12 mouse cellular contexts compared by ENCODE assay signal in genomic region chr16:57181180-57181579, GRCm38 (mm10). TPM values are rescaled to one million over a fixed set of nuclear protein-coding genes. Genes with fewer than 3 reads are reported as not detected.
DNase-seq lines count a peak whose midpoint lies in the region; ATAC-seq and TF ChIP-seq lines count a peak whose summit lies in the region.
"Had no signal": no experiment of that assay in that cellular context is flagged by ENCODE, and none has a peak within 500 bp of the region (broad histone marks: within the 10 kb centered on the region; RNA-seq: fewer than 3 reads in every experiment).

No protein-coding gene starts in this region.

- H3K9me3 ChIP-seq in heart, embryonic 12.5 days (replicated peaks) = no peaks in the 10 kb centered on the region
- H3K9me3 ChIP-seq in stomach, embryonic 16.5 days (replicated peaks; ENCODE audit: control insufficient read depth, low read length) = no peaks in the 10 kb centered on the region
- H3K9me3 ChIP-seq in stomach, postnatal 0 days (ENCODE audit: control insufficient read depth, low read length) = no peaks in the 10 kb centered on the region
- H3K9me3 ChIP-seq: limb, embryonic 13.5 days; midbrain, embryonic 13.5 days had no signal

- no peaks in the 10 kb centered on the region for H3K27me3 ChIP-seq in heart, embryonic 12.5 days (replicated peaks)
- no peaks in the 10 kb centered on the region for H3K27me3 ChIP-seq in stomach, embryonic 16.5 days (ENCODE audit: control insufficient read depth, insufficient read depth, low read length)
- H3K27me3 ChIP-seq in stomach, postnatal 0 days (ENCODE audit: control insufficient read depth, insufficient read depth, low read length) = no peaks in the 10 kb centered on the region
- no peaks in the 10 kb centered on the region for H3K27me3 ChIP-seq in cerebellum, adult 2 months (ENCODE audit: control insufficient read depth, insufficient read depth, low read length)
- H3K27me3 ChIP-seq: limb, embryonic 13.5 days; midbrain, embryonic 13.5 days had no signal

- 79% methylated on average over 11 of the region's 11 CpGs for WGBS in heart, embryonic 12.5 days
- 79% methylated on average over 11 of the region's 11 CpGs for WGBS in stomach, embryonic 16.5 days
- WGBS in stomach, postnatal 0 days = 71% methylated on average over 11 of the region's 11 CpGs
- 79% methylated on average over 11 of the region's 11 CpGs for WGBS in cerebellum, adult 2 months

- H3K27ac ChIP-seq in heart, embryonic 12.5 days (ENCODE audit: poor library complexity, severe bottlenecking) = no peak overlapping the region
- H3K27ac ChIP-seq in stomach, embryonic 16.5 days (ENCODE audit: low read length) = no peak overlapping the region
- H3K27ac ChIP-seq in stomach, postnatal 0 days (replicated peaks) = no peak overlapping the region
- H3K27ac ChIP-seq in cerebellum, adult 2 months (ENCODE audit: insufficient read depth, low read length) = no peak overlapping the region
- H3K27ac ChIP-seq: limb, embryonic 13.5 days; midbrain, embryonic 13.5 days had no signal

- no peak overlapping the region for H3K4me3 ChIP-seq in heart, embryonic 12.5 days
- H3K4me3 ChIP-seq in stomach, embryonic 16.5 days (replicated peaks; ENCODE audit: low read length) = no peak overlapping the region
- no peak overlapping the region for H3K4me3 ChIP-seq in stomach, postnatal 0 days (ENCODE audit: low read depth, low read length)
- H3K4me3 ChIP-seq in cerebellum, adult 2 months (replicated peaks; ENCODE audit: insufficient read depth, low read depth, low read length) = no peak overlapping the region
- H3K4me3 ChIP-seq: limb, embryonic 13.5 days; midbrain, embryonic 13.5 days had no signal

- H3K36me3 ChIP-seq in heart, embryonic 12.5 days = peaks cover 62% of the 10 kb centered on the region
- H3K36me3 ChIP-seq in stomach, embryonic 16.5 days (ENCODE audit: control insufficient read depth, insufficient read depth, low read length) = peaks cover 13% of the 10 kb centered on the region
- H3K36me3 ChIP-seq in stomach, postnatal 0 days (ENCODE audit: control insufficient read depth, insufficient read depth, low read length) = peaks cover 12% of the 10 kb centered on the region; the same call in 1 of the 2 replicates

- no peaks in the 10 kb centered on the region for H3K4me1 ChIP-seq in heart, embryonic 12.5 days (replicated peaks)
- H3K4me1 ChIP-seq in stomach, embryonic 16.5 days (ENCODE audit: control insufficient read depth, insufficient read depth, low read length) = no peaks in the 10 kb centered on the region
- H3K4me1 ChIP-seq in stomach, postnatal 0 days (replicated peaks; ENCODE audit: control insufficient read depth, insufficient read depth) = no peaks in the 10 kb centered on the region
- H3K4me1 ChIP-seq in cerebellum, adult 2 months (ENCODE audit: control insufficient read depth, insufficient read depth, low read length) = no peaks in the 10 kb centered on the region
- H3K4me1 ChIP-seq: limb, embryonic 13.5 days; midbrain, embryonic 13.5 days had no signal

- DNase-seq in heart, adult 18-20 months = peak; percentile 44 to 78
- no peak for DNase-seq in stomach, postnatal 0 days (ENCODE audit: low spot score)
- DNase-seq in layer of hippocampus, adult 9-11 months = peak; percentile 86
- no peak for DNase-seq in thymus, postnatal 25 days
- DNase-seq in cerebellum, adult 2 months = no peak
- DNase-seq in embryo, embryonic 10 days (ENCODE audit: low spot score) = no peak
- DNase-seq: kidney, postnatal 14 days had no signal

- no peak for ATAC-seq in heart, embryonic 12.5 days (ENCODE audit: insufficient number of reproducible peaks, low FRiP score)
- ATAC-seq in stomach, embryonic 16.5 days (ENCODE audit: insufficient read depth, low FRiP score) = peak; percentile 47; the same call in 1 of the 2 replicates
- no peak for ATAC-seq in stomach, postnatal 0 days (ENCODE audit: low FRiP score, low TSS enrichment)
- ATAC-seq: forebrain, embryonic 14.5 days; midbrain, embryonic 13.5 days had no signal

- no peak overlapping the region for H3K9ac ChIP-seq in heart, embryonic 12.5 days
- no peak overlapping the region for H3K9ac ChIP-seq in stomach, embryonic 16.5 days (ENCODE audit: low read length)
- H3K9ac ChIP-seq in stomach, postnatal 0 days (ENCODE audit: low read length) = no peak overlapping the region
- H3K9ac ChIP-seq: limb, embryonic 13.5 days; midbrain, embryonic 13.5 days had no signal

- H3K4me2 ChIP-seq in heart, embryonic 12.5 days = no peak overlapping the region
- H3K4me2 ChIP-seq in stomach, embryonic 16.5 days (ENCODE audit: low read depth, low read length) = no peak overlapping the region
- no peak overlapping the region for H3K4me2 ChIP-seq in stomach, postnatal 0 days (replicated peaks; ENCODE audit: low read depth)
- H3K4me2 ChIP-seq: limb, embryonic 13.5 days; midbrain, embryonic 13.5 days had no signal

- no peak for TF ChIP-seq EP300 in stomach, postnatal 0 days (optimal IDR thresholded peaks at IDR 0.05)

- TF ChIP-seq POLR2A in cerebellum, adult 2 months (IDR thresholded peaks at IDR 0.05; ENCODE audit: borderline replicate concordance, insufficient read depth, low read length) = no peak

- TF ChIP-seq CTCF in stomach, postnatal 0 days (IDR thresholded peaks at IDR 0.05; ENCODE audit: low read depth) = no peak
- no peak for TF ChIP-seq CTCF in cerebellum, adult 2 months (IDR thresholded peaks at IDR 0.05; ENCODE audit: borderline replicate concordance, insufficient read depth, low read depth, low read length)

RNA-seq across cellular contexts. Expression of gene Nit2, which starts 14.0 kb away (rescaled TPM):
- total RNA-seq in heart, adult 18-20 months (2021) = 10 to 100 TPM; 29.3 to 32.5 TPM
- 39.7 and 40.8 TPM in 2 replicates for polyA plus RNA-seq in heart, embryonic 12.5 days (2016; fragmentation: Nextera tagmentation; extraction: Ambion mirVana)
- 71.8 and 72.8 TPM in 2 replicates for polyA plus RNA-seq in stomach, embryonic 16.5 days (2015; fragmentation: Nextera tagmentation; extraction: Ambion mirVana)
- 40.2 and 41.3 TPM in 2 replicates for polyA plus RNA-seq in stomach, postnatal 0 days (2015; fragmentation: Nextera tagmentation; extraction: Ambion mirVana)
- 14.4 and 16.5 TPM in 2 replicates for polyA plus RNA-seq in cerebellum, adult 2 months (2012; rRNA removed)

RNA-seq across cellular contexts. Expression of gene Tbc1d23, which starts 50.1 kb away (rescaled TPM):
- total RNA-seq in heart, adult 18-20 months (2021) = 10 to 100 TPM; 23.7 to 26.7 TPM
- polyA plus RNA-seq in heart, embryonic 12.5 days (2016; fragmentation: Nextera tagmentation; extraction: Ambion mirVana) = 20.6 and 25.3 TPM in 2 replicates
- polyA plus RNA-seq in stomach, embryonic 16.5 days (2015; fragmentation: Nextera tagmentation; extraction: Ambion mirVana) = 27.8 and 27.9 TPM in 2 replicates
- 16.9 and 17.1 TPM in 2 replicates for polyA plus RNA-seq in stomach, postnatal 0 days (2015; fragmentation: Nextera tagmentation; extraction: Ambion mirVana)
- 39.4 and 42.8 TPM in 2 replicates for polyA plus RNA-seq in cerebellum, adult 2 months (2012; rRNA removed)

RNA-seq across cellular contexts. Expression of gene Tomm70a, which starts 59.7 kb away (rescaled TPM):
- total RNA-seq in heart, adult 18-20 months (2021) = 10 to 100 TPM; 41.7 to 45.8 TPM
- 57.2 and 58.3 TPM in 2 replicates for polyA plus RNA-seq in heart, embryonic 12.5 days (2016; fragmentation: Nextera tagmentation; extraction: Ambion mirVana)
- 29.3 and 31.5 TPM in 2 replicates for polyA plus RNA-seq in stomach, embryonic 16.5 days (2015; fragmentation: Nextera tagmentation; extraction: Ambion mirVana)
- polyA plus RNA-seq in stomach, postnatal 0 days (2015; fragmentation: Nextera tagmentation; extraction: Ambion mirVana) = 26.5 and 27.2 TPM in 2 replicates
- 50.5 and 51.6 TPM in 2 replicates for polyA plus RNA-seq in cerebellum, adult 2 months (2012; rRNA removed)

Comparison
In these comparisons a context has a peak if more than half of its experiments do, and no peak if none do; other contexts are left out.
1. DNase-seq: peak in heart, adult 18-20 months (2 of 2) and layer of hippocampus, adult 9-11 months (single experiment); none in stomach, postnatal 0 days (single experiment), thymus, postnatal 25 days (single experiment), cerebellum, adult 2 months (0 of 2) and embryo, embryonic 10 days (single experiment).